Mouse (Mus musculus) olfactory bulb, adult 2 months (tissue): ENCODE measurements around the gene Nt5m. TPM values are rescaled to one million over a fixed set of nuclear protein-coding genes. Genes with fewer than 3 reads are reported as not detected.
"Not testable (repeated sequence)": the region's sequence is repeated elsewhere in the genome, so short reads cannot be mapped to it uniquely, and the experiment has no call there.

Experiments used
- H3K27ac ChIP-seq: fragments of 200-500 bp; 2 replicates; pipeline ENCODE4 v1.5.1; 2012; ENCODE audit warnings: low read depth, low read length; ENCODE audit not compliant: insufficient read depth
- H3K4me1 ChIP-seq: fragments of 200-500 bp; 2 replicates; pipeline ENCODE4 v1.6.1; 2012; ENCODE audit warnings: low read length; ENCODE audit not compliant: control insufficient read depth, insufficient read depth
- H3K4me3 ChIP-seq: fragments of 200-500 bp; 2 replicates; pipeline ENCODE4 v1.5.1; 2012; ENCODE audit warnings: mild to moderate bottlenecking, low read depth, low read length, moderate library complexity; ENCODE audit not compliant: insufficient read depth
- CTCF ChIP-seq: fragments of 200-500 bp; IDR thresholded peaks from 2 replicates; pipeline ENCODE4 v1.5.1; 2012; ENCODE audit warnings: low read depth, mild to moderate bottlenecking, low read length, moderate library complexity; ENCODE audit not compliant: insufficient read depth
- POLR2A ChIP-seq: fragments of 200-500 bp; IDR thresholded peaks from 2 replicates; pipeline ENCODE4 v1.6.1; 2012; ENCODE audit warnings: mild to moderate bottlenecking, low read depth, low read length, moderate library complexity; ENCODE audit not compliant: insufficient read depth
- WGBS: fragments of 180-500 bp; shearing (Covaris S2); methylation state at CpG from one replicate; pipeline ENCODE4 v1.1.7; 2018; 5-methylcytosine and 5-hydroxymethylcytosine counted together
- polyA plus RNA-seq: library from polyadenylated mRNA; stranded (reverse); fragments of >200 nt; gene quantifications from 2 replicates; pipeline ENCODE4 v1.2.4, GENCODE M21; 2012; ENCODE audit warnings: low replicate concordance; ENCODE audit not compliant: missing spikeins, insufficient read depth, insufficient read length

Nt5m gene
- polyA plus RNA-seq, 1 experiment = not detected

- WGBS = under 1% methylated on average over 52 of the region's 52 CpGs
- peak within 1 kb of the TSS; percentile 90 for H3K4me3 ChIP-seq
- peaks cover 31% of the 10 kb centered on the region for H3K4me1 ChIP-seq
- H3K27ac ChIP-seq = peak within 1 kb of the TSS; percentile 100
- no peak for TF ChIP-seq CTCF
- TF ChIP-seq POLR2A = peak; percentile 91
Observed at GRCm38 (mm10) chr11:59809670-59810474, 29.4 kb upstream of the Nt5m start, which contains the start of gene Flcn. TSS of gene Flcn (minus strand) at chr11:59810016.

- peak overlapping the region; percentile 90 for H3K4me3 ChIP-seq
- peaks cover 29% of the 10 kb centered on the region for H3K4me1 ChIP-seq
- TF ChIP-seq CTCF (no peak), POLR2A (no peak)
- H3K27ac ChIP-seq = peak overlapping the region; percentile 100
- WGBS = 49% methylated on average over 14 of the region's 14 CpGs
Observed at GRCm38 (mm10) chr11:59810480-59811158, 28.6 kb upstream of the Nt5m start.

- WGBS = 43% methylated on average over 4 of the region's 4 CpGs
- Histone ChIP-seq H3K4me3 (0 out of 2 replicates have a peak overlapping the region, but pooled peaks have one; percentile 8), H3K27ac (peak overlapping the region; percentile 67), H3K4me1 (peaks cover 25% of the 10 kb centered on the region)
- no peak for TF ChIP-seq POLR2A
- no peak for TF ChIP-seq CTCF
Observed at GRCm38 (mm10) chr11:59811211-59811610, 28.0 kb upstream of the Nt5m start.

- TF ChIP-seq POLR2A (no peak), CTCF (no peak)
- Histone ChIP-seq H3K4me1 (peaks cover 11% of the 10 kb centered on the region), H3K4me3 (no peak overlapping the region), H3K27ac (no peak overlapping the region)
- WGBS = 83% methylated on average over 3 of the region's 3 CpGs
Observed at GRCm38 (mm10) chr11:59813276-59813675, 26.0 kb upstream of the Nt5m start.

GRCm38 (mm10) chr11:59814311-59814710 lies 24.9 kb upstream of the Nt5m start:
- Histone ChIP-seq H3K27ac (no peak overlapping the region), H3K4me1 (peaks cover 7% of the 10 kb centered on the region), H3K4me3 (no peak overlapping the region)
- 83% methylated on average over 1 of the region's 1 CpGs for WGBS
- TF ChIP-seq CTCF (no peak), POLR2A (no peak)

- TF ChIP-seq CTCF (no peak), POLR2A (no peak)
- Histone ChIP-seq H3K4me3 (no peak overlapping the region), H3K27ac (no peak overlapping the region), H3K4me1 (peaks cover 7% of the 10 kb centered on the region)
- 90% methylated on average over 6 of the region's 6 CpGs for WGBS
Observed at GRCm38 (mm10) chr11:59814936-59815335, 24.3 kb upstream of the Nt5m start.

GRCm38 (mm10) chr11:59815482-59816065 lies 23.7 kb upstream of the Nt5m start:
- no peak overlapping the region for H3K4me3 ChIP-seq
- 88% methylated on average over 6 of the region's 6 CpGs for WGBS
- no peak for TF ChIP-seq POLR2A
- TF ChIP-seq CTCF = no peak
- no peak overlapping the region for H3K27ac ChIP-seq
- H3K4me1 ChIP-seq = peaks cover 7% of the 10 kb centered on the region

- 90% methylated on average over 3 of the region's 3 CpGs for WGBS
- no peaks in the 10 kb centered on the region for H3K4me1 ChIP-seq
- no peak for TF ChIP-seq CTCF
- no peak for TF ChIP-seq POLR2A
- no peak overlapping the region for H3K4me3 ChIP-seq
- no peak overlapping the region for H3K27ac ChIP-seq
Observed at GRCm38 (mm10) chr11:59817916-59818315, 21.3 kb upstream of the Nt5m start.

- no peaks in the 10 kb centered on the region for H3K4me1 ChIP-seq
- TF ChIP-seq CTCF = no peak
- no peak for TF ChIP-seq POLR2A
- WGBS = 72% methylated on average over 3 of the region's 3 CpGs
- H3K27ac ChIP-seq = no peak overlapping the region
- H3K4me3 ChIP-seq = no peak overlapping the region
Observed at GRCm38 (mm10) chr11:59821625-59822024, 17.6 kb upstream of the Nt5m start.

- WGBS = no CpG with 5 or more reads among the region's 1 CpGs
- H3K4me3 ChIP-seq, H3K4me1 ChIP-seq, H3K27ac ChIP-seq: not testable (repeated sequence)
Observed at GRCm38 (mm10) chr11:59837789-59838188, 1.5 kb upstream of the Nt5m start.
